Mouse (Mus musculus) midbrain, embryonic 16.5 days (tissue): ENCODE data around the gene Prrg4. TPM values are rescaled to one million over a fixed set of nuclear protein-coding genes. Genes with fewer than 3 reads are reported as not detected.
"Not testable (repeated sequence)": the region's sequence is repeated elsewhere in the genome, so short reads cannot be mapped to it uniquely, and the experiment has no call there.

ENCODE experiments used
- ATAC-seq: fragments of 200-750 bp; cut with Nextera tagmentation; 2 replicates; pipeline ENCODE4 v1.8.0; 2017; ENCODE audit warnings: moderate TSS enrichment
- H3K27ac ChIP-seq: fragments of 300-500 bp; sonication (generic); 2 replicates; pipeline ENCODE4 v1.5.1; 2014; ENCODE audit warnings: mild to moderate bottlenecking, low read length, mixed read lengths
- H3K27me3 ChIP-seq: fragments of 300-500 bp; sonication (generic); 2 replicates; pipeline ENCODE4 v1.6.1; 2014; ENCODE audit warnings: low read depth, low read length, mixed read lengths; ENCODE audit not compliant: control insufficient read depth, insufficient read depth
- H3K36me3 ChIP-seq: fragments of 300-500 bp; sonication (generic); 2 replicates; pipeline ENCODE4 v1.6.1; 2014; ENCODE audit warnings: mild to moderate bottlenecking, low read length, moderate library complexity, mixed read lengths; ENCODE audit not compliant: control insufficient read depth, insufficient read depth
- H3K4me1 ChIP-seq: fragments of 300-500 bp; sonication (generic); 2 replicates; pipeline ENCODE4 v1.6.1; 2014; ENCODE audit warnings: mild to moderate bottlenecking, low read length, mixed read lengths; ENCODE audit not compliant: control insufficient read depth, insufficient read depth
- H3K4me2 ChIP-seq: fragments of 300-500 bp; sonication (generic); 2 replicates; pipeline ENCODE4 v1.6.1; 2014; ENCODE audit warnings: mild to moderate bottlenecking, low read length, mixed read lengths
- H3K4me3 ChIP-seq: fragments of 300-500 bp; sonication (generic); 2 replicates; pipeline ENCODE4 v1.5.1; 2014; ENCODE audit warnings: low read depth, mild to moderate bottlenecking, low read length, moderate library complexity, mixed read lengths
- H3K9ac ChIP-seq: fragments of 300-500 bp; sonication (generic); 2 replicates; pipeline ENCODE4 v1.6.1; 2014; ENCODE audit warnings: low read depth, low read length, mixed read lengths
- H3K9me3 ChIP-seq: fragments of 300-500 bp; sonication (generic); replicated peaks from 2 replicates; pipeline ENCODE4 v1.6.1; 2014; ENCODE audit warnings: mild to moderate bottlenecking, low read length, mixed read lengths; ENCODE audit not compliant: control insufficient read depth, poor library complexity, severe bottlenecking
- WGBS: fragments of 180-500 bp; shearing (Covaris S2); extraction: QIAGEN DNeasy Blood & Tissue Kit; methylation state at CpG from one replicate; pipeline ENCODE4 v1.1.7; 2014; 5-methylcytosine and 5-hydroxymethylcytosine counted together
- polyA plus RNA-seq: library from polyadenylated mRNA; unstranded; fragments of >200 nt; fragmentation: Nextera tagmentation; extraction: Ambion mirVana; gene quantifications from 2 replicates; pipeline ENCODE4 v1.2.1, GENCODE M21; 2015

The Prrg4 gene
- polyA plus RNA-seq, 1 experiment from 2014 or later, result 0.58 TPM

GRCm38 (mm10) chr2:104860426-104860825 is 10.8 kb upstream of the Prrg4 start:
- H3K9ac ChIP-seq, result no peak overlapping the region
- WGBS, result 83% methylated on average over 10 of the region's 10 CpGs
- H3K4me2 ChIP-seq, result no peak overlapping the region
- H3K27me3 ChIP-seq, result no peaks in the 10 kb centered on the region
- no peak overlapping the region for H3K27ac ChIP-seq
- no peaks in the 10 kb centered on the region for H3K9me3 ChIP-seq
- no peaks in the 10 kb centered on the region for H3K4me1 ChIP-seq
- no peak for ATAC-seq
- H3K36me3 ChIP-seq, result no peaks in the 10 kb centered on the region
- H3K4me3 ChIP-seq, result no peak overlapping the region

GRCm38 (mm10) chr2:104859060-104859459 is 9.4 kb upstream of the Prrg4 start:
- no peak for ATAC-seq
- Histone ChIP-seq H3K4me1 (no peaks in the 10 kb centered on the region), H3K9ac (no peak overlapping the region), H3K9me3 (no peaks in the 10 kb centered on the region), H3K4me3 (no peak overlapping the region), H3K4me2 (no peak overlapping the region), H3K27ac (no peak overlapping the region), H3K36me3 (no peaks in the 10 kb centered on the region), H3K27me3 (no peaks in the 10 kb centered on the region)
- WGBS, result 88% methylated on average over 5 of the region's 5 CpGs

GRCm38 (mm10) chr2:104858083-104858482 is 8.4 kb upstream of the Prrg4 start:
- H3K36me3 ChIP-seq, H3K9me3 ChIP-seq, ATAC-seq, H3K4me2 ChIP-seq, H3K9ac ChIP-seq, H3K4me3 ChIP-seq, H3K27ac ChIP-seq, H3K4me1 ChIP-seq, H3K27me3 ChIP-seq: not testable (repeated sequence)
- 84% methylated on average over 3 of the region's 3 CpGs for WGBS

- Histone ChIP-seq H3K4me3 (no peak overlapping the region), H3K27me3 (no peaks in the 10 kb centered on the region; the same call in 1 of the 2 replicates), H3K27ac (no peak overlapping the region), H3K9ac (no peak overlapping the region), H3K9me3 (no peaks in the 10 kb centered on the region), H3K36me3 (no peaks in the 10 kb centered on the region), H3K4me2 (no peak overlapping the region), H3K4me1 (no peaks in the 10 kb centered on the region)
- whole genome bisulfite sequencing, result 66% methylated on average over 1 of the region's 1 CpGs
- ATAC-seq, result no peak
Measured at GRCm38 (mm10) chr2:104856218-104856617, 6.5 kb upstream of the Prrg4 start.

GRCm38 (mm10) chr2:104855732-104856131 is 6.1 kb upstream of the Prrg4 start:
- Histone ChIP-seq H3K36me3 (no peaks in the 10 kb centered on the region), H3K9me3 (no peaks in the 10 kb centered on the region), H3K4me1 (no peaks in the 10 kb centered on the region), H3K4me3 (no peak overlapping the region), H3K27me3 (no peaks in the 10 kb centered on the region; the same call in 1 of the 2 replicates), H3K9ac (no peak overlapping the region), H3K27ac (no peak overlapping the region), H3K4me2 (no peak overlapping the region)
- 24% methylated on average over 3 of the region's 3 CpGs for WGBS
- no peak for ATAC-seq

DNA sequence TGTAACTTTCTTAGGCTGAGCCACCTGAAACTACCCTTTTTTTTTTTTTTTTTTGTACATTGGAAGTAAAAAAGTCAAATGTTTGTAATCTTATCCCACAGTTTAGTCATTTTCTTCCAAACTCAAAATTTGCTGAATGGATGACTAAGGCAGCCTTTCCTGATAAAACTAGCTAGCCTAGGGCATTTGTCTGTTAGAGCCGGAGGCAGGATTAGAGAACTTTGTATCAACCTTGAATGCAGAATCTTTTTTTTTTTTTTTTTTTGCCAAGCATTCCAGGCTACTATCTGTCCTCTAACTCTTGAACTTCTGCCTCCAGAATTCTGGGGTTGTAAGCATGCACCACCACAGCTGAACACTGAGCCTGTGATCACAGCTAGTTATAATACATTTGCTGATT is 5.2 kb upstream of the Prrg4 start:
- peaks cover 2% of the 10 kb centered on the region; the same call in 1 of the 2 replicates for H3K4me1 ChIP-seq
- no peak overlapping the region for H3K27ac ChIP-seq
- no peak overlapping the region for H3K4me2 ChIP-seq
- ATAC-seq, result no peak
- WGBS, result 76% methylated on average over 1 of the region's 1 CpGs
- H3K9ac ChIP-seq, result no peak overlapping the region
- no peaks in the 10 kb centered on the region for H3K9me3 ChIP-seq
- H3K36me3 ChIP-seq, result no peaks in the 10 kb centered on the region
- no peaks in the 10 kb centered on the region; the same call in 1 of the 2 replicates for H3K27me3 ChIP-seq
- H3K4me3 ChIP-seq, result no peak overlapping the region

DNA sequence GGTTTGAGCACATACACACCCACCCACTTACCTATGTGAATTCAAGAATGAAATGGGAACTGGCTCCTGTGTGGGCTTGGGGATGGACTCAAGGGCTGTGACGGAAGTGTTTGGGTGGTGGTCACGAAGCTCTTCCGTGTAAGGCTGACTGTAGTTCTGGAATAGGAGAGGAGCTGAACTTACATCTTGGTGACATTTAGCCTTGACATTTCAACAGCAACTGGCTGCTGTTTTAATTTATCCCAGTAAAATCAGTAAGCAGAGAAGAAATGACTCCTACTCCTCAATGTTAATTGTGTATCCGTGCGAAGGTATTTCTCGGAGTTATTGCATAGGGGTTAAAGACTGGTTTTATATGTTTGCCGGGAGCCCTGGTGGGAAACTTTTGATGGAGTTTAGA is 2.9 kb upstream of the Prrg4 start:
- ATAC-seq, result no peak
- Histone ChIP-seq H3K36me3 (no peaks in the 10 kb centered on the region), H3K4me3 (no peak overlapping the region), H3K4me1 (peaks cover 6% of the 10 kb centered on the region), H3K4me2 (no peak overlapping the region), H3K27me3 (peaks cover 8% of the 10 kb centered on the region), H3K27ac (no peak overlapping the region), H3K9me3 (no peaks in the 10 kb centered on the region), H3K9ac (no peak overlapping the region)
- 94% methylated on average over 7 of the region's 7 CpGs for WGBS

DNA sequence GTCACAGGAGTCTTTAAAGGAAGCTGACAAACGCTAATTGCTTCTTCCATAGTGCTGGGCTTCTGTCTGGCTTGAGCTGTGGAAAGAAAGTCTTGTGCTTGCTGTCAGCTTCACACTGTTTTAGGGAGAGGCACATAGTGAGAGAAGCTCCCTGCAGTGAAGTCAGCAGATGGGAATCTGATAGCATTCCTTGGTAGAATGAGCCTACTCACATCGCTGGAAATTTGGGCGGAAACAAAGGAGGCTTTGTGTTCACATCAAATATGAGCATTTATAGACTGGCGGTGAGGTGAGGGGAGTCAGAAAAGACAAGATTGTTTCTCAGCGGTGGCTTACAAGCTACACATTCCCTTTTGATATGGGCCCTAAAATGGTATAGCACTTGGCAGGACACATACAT is 2.0 kb upstream of the Prrg4 start:
- WGBS, result 42% methylated on average over 5 of the region's 5 CpGs
- H3K27me3 ChIP-seq, result peaks cover 8% of the 10 kb centered on the region

GRCm38 (mm10) chr2:104849991-104850359 is 299 bp upstream of the Prrg4 start:
- Histone ChIP-seq H3K27ac (no peak overlapping the region), H3K4me3 (peak overlapping the region; percentile 48), H3K4me1 (peaks cover 6% of the 10 kb centered on the region), H3K9me3 (no peaks in the 10 kb centered on the region), H3K4me2 (peak overlapping the region; percentile 99), H3K27me3 (peaks cover 8% of the 10 kb centered on the region), H3K36me3 (no peaks in the 10 kb centered on the region), H3K9ac (peak overlapping the region; percentile 68; the same call in 1 of the 2 replicates)
- 66% methylated on average over 3 of the region's 3 CpGs for WGBS
- no peak for ATAC-seq

More for the DNA sequence above, 2.0 kb upstream of the Prrg4 start:
- Histone ChIP-seq H3K4me3 (no peak overlapping the region), H3K27ac (no peak overlapping the region), H3K4me1 (peaks cover 6% of the 10 kb centered on the region), H3K36me3 (no peaks in the 10 kb centered on the region), H3K9me3 (no peaks in the 10 kb centered on the region), H3K4me2 (no peak overlapping the region), H3K9ac (no peak overlapping the region)
- ATAC-seq, result no peak
